Mouse (Mus musculus): ENCODE measurements around the gene Zbtb8b.
"Not testable (repeated sequence)": the region's sequence is repeated elsewhere in the genome, so short reads cannot be mapped to it uniquely, and the experiment has no call there.

Gene Zbtb8b

DNA sequence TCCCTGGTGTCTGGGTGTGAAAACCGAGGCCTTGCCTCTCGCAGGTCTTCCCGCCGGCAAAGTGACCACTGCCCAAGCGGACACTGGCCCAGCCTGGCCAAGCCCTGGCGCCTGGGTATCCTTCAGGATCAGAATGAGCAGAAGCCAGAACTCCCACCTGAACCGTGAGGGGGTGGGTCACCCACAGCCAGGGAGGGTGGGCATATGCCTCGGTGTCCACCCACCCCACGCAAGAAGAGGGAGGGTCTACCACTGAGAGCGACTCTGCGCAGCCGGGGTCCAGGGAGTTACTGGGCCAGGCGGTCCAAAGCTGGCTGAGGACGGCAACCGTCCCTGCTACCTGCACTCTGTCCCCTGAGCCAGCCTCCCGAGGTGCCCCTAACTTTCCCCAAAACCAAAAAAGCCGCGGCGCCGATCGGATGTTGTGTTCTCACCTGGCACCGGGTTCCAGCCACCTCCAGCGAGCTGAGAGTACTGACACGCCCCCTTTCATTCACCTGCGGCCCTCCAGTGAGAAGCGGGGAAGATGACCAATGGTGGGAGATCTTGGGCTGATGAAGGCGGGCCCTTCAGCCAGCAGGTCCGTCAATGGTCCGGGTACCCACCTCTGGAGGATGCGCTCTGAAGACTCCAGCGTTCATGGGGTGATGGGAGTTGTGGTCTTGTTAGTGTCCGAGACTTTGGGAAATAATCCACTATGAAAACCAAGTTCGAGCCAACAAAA, at the start of gene Zbtb8b:
TSS of gene Zbtb8b (minus strand) at position 514 of the 724 bp plus-strand sequence.
- DNase-seq (ENCODE audit: low spot score) = peak; percentile 78

DNA sequence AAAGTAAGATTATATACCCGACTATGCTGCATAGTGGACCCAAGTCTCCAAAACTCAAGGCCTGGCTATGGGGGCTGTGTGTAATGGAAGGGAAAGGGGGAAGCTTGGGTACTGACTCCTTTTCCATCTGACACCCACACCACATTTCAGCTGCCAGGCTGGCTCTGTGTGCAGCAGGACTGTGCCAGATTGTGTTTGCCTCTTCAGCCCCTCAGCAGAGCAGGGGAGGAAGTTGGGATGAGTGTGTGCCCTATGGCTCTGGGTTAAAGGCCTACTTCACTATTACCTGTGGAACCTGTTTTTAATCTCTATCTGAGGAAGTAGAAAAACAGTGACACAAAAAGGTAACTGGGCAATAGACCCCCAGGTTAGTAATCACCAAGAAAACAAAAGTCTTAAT, 40.4 kb upstream of the Zbtb8b start:
- DNase-seq (ENCODE audit: low spot score) = peak; percentile 50

DNA sequence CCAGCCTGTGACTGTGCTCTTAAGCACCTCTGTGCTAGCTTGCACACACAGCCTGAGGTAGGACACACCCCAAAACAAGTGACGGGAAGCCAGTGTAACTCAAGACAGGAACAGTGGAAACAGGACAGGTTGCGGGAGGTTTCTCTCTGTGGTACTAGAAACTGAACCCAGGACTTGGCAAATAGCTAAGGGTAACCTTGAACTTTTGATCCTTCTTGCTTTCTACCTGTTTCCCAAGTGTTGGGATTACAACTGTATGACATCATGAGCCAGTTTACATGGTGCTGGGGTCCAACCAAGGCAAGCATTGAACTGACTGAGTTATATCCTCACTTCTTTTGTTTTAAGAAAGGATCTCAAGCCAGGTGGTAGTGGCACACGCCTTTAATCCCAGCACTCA, 39.2 kb upstream of the Zbtb8b start:
- no peak for DNase-seq (ENCODE audit: low spot score)

DNA sequence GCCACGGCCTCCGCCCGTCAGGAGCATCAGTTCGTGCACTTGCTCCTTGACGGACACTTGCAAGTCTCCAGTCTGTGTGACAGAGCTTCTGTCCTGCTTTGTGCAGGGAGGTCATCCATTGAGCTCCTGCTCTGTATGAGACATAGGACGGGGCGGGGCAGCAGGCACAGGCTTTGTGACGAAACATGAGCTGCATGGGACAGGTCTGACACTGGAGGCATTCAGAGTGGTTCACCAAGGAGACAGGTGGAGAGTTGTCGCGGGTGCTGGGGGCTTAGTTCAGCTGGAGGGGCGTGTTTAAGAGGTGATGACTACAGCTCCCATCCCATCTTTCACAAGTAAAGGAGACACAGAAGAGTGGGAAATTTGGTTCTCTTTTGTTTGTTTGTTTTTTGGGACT, 35.4 kb upstream of the Zbtb8b start:
- DNase-seq (ENCODE audit: low spot score) = no peak

DNA sequence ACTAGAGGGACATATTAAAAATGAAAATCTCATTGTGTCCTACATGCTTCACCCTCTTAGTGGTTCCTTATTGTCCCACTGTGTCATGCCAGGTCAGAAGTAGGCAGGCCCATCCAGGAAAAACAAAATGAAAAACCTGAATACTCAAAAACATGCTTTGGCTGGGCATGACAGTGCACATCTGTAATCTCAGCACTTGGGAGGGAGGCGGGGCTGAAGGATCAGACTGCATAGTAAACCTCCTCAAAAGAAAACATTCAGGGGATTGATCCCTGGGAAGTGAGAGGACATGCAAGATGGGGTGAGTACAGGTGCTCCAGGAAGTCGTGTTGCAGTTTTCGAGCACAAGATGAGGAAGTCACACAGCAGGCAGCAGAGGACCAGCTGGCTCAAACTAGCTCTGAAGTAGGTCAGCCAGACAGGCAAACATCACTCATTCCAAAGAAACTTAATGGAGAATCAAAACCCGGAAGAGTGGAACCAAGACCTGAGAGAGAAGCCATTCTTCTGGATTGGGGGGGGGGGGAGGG, 23.7 kb upstream of the Zbtb8b start:
- no peak for DNase-seq (ENCODE audit: low spot score)

DNA sequence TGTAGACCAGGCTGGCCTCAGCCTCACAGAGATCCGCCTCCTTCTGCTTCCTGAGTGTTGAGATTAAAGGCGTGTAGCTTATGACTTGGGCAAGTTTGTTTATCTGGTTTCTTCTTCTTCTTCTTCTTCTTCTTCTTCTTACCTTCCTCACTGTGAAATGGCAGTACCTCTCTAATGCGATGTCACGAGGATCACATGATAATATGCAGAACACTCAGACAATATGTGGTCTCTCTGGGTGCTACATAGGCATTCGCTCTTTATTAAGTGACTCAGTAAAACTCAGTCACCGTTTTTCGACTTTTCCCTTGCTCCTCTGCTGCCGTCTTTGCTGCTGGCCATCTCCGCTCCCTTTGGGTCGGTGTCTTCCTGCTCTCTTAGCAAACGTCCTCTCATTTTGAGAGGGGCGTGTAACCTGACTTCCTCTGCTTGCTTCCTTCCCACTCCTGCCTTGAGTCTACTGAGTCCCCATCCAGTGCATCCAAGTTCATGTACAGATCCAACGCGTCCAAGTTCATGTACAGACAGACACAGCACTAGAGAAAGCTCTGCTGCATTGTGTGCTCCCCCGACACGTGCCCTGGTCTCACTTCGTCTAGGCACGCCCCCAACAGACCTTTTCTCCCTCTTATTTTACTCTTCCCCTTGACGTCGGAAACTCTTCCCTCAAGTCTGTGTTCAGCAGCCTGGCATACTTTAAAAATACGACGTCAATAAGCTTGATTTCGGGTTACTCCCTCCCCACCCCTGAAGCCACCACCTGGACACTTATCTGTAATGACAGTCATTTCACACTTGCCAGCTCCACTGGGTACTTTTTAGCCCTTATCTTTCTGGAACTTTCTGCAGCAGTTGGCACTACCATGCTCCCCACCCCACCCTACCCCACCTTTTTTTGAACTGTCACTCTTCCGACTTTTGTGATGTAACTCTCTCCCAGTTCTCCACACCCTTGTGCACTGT, 22.7 kb upstream of the Zbtb8b start:
- no peak for DNase-seq (ENCODE audit: low spot score)

DNA sequence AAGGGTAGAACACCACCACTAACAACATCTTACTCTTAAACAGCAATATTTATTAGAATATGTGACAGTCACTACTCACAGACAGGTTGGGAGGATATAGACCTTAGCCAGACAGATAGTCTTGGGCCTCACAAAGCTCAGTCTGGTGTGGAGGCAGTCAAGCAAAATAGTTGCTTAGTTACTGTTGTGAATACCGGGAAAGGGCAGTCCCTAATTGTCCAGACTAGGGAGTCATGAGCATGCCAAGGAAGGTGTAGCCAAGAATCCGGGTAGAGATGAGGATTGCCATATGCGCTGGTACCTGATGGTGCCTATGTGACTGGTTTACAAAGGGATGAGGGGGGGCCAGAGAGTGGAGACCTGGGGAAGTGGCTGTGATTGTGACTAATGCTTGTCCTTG, 21.5 kb upstream of the Zbtb8b start:
- no peak for DNase-seq (ENCODE audit: low spot score)

DNA sequence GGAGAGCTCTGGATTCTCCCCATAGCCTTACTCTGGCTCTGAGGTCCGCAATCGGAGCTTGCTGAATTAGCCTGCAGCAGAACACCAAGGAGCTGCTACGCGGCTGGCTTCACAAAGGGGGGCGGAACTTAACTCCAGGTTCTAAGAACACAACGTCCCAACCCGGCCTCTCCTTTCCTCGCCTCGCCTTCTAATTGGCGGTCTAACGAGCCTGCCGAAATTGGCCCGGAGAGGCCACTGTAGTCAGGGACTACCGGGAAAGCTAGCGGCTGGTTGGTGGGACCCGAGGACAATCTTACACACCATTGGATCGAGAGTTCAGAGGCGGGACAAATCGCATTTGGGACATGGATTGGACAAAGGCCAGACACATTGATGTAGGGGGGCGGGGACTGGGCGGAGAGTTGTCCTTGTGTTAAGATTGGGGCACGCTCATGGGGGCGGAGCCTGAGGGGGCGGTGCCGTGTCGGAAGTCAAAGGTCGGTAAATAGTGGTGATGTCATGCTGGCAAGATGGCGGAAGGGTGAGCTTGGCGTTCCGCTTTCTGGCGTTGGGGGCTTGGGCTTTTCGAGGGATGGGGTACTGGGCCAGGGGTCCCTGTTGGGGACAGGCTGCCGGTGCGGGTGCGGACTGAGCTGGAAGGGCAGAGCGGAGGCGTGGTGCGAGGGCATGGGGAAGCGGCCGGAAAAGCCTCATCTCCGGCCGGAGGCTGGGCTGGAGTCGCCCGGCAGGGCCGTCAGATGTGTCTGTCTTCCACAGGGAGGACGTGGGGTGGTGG, 20.7 kb upstream of the Zbtb8b start, which contains the start of gene Bsdc1:
TSS of gene Bsdc1 (plus strand) at position 399 of the 778 bp plus-strand sequence.
- DNase-seq (ENCODE audit: low spot score) = peak; percentile 100

DNA sequence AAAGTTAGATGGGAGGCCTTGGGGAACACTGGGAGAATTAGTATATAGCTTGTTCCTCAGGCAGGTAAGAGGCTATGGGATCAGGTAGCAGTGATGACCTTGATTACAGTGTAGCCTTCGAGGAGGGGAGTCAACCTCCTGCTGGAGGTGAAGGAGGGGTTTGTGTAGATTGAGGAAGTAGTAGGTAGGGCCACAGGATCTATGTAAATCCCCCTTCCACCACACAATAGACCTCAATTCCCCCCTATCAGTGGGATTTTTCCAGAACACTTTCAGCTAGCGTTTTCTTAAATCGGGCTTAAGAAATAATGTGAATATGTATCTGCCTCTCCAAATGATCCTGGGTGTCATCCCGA, 20.2 kb upstream of the Zbtb8b start:
- no peak for DNase-seq (ENCODE audit: low spot score)

DNA sequence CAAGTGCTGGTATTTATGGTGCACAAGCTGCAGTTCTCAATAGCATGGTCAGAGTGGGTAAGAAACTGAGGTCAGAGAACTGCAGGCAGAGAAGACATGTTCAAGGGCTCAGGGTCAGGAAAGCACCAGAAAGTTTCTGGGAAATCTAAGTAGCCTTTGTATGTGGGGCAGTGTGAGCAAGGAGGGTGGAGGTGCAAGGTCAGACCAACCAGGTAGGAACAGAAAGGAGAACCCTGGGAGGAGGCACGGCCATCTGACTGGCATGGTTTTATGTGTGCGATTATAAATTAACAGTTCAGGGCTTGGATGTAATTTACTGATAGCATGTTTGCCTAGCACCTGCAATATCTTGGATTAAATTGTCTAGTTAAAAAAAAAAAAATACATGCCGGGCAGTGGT, 19.1 kb upstream of the Zbtb8b start:
- no peak for DNase-seq (ENCODE audit: low spot score)

DNA sequence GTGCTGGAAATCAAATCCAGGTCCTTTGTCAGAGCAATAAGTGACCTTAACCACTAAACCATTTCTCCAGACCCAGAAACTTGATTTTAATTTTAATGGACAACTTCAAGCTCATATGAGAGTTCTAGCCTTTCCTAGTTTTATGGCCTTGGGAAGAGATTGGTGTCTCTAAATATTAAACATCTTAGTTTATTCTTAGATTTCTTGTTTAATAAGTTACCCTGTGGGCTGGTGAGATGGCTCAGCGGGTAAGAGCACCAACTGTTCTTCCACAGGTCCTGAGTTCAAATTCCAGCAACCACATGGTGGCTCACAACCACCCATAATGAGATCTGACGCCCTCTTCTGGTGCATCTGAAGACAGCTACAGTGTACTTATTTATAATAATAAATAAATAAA, 16.7 kb upstream of the Zbtb8b start:
- DNase-seq (ENCODE audit: low spot score) = not testable (repeated sequence)

DNA sequence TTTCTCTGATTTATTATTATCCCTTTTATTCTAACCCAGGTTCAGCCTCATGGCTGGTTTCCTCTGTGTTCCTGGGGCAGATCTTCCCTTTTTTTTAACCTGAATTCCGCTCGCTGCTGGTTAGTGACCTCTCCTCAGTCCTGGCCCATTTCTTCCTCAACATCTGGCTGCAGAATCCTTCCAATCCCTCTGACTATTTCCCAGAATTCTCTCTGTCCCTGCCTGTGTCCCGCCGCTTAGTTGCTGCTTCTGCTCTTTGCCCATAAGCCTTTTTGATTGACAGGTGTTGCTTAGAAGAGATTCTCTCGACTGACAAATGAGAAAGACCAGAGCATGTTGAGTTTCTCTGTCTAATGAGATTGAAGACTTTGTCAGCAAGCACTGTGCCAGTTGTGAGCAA, 15.5 kb upstream of the Zbtb8b start:
- DNase-seq (ENCODE audit: low spot score) = no peak

DNA sequence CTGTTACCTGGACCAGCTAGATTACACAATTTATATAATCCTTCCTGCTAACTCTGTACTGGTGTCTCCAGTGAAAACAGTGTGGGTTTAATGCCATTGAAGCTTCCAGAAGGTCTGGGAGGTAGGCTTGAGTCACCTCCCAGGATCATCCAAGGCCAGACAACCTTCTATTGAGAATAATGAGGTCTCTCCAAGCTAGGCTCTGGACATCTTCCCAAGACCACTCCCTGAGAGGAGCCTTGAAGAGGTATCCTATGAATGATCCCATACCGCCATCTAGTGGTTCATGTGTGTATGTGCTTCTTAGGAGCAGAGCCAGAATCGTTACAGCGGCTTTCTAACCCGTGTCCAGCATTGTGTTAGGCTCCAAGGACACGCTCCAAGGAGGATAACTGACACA, 14.6 kb upstream of the Zbtb8b start:
- DNase-seq (ENCODE audit: low spot score) = peak; percentile 76

DNA sequence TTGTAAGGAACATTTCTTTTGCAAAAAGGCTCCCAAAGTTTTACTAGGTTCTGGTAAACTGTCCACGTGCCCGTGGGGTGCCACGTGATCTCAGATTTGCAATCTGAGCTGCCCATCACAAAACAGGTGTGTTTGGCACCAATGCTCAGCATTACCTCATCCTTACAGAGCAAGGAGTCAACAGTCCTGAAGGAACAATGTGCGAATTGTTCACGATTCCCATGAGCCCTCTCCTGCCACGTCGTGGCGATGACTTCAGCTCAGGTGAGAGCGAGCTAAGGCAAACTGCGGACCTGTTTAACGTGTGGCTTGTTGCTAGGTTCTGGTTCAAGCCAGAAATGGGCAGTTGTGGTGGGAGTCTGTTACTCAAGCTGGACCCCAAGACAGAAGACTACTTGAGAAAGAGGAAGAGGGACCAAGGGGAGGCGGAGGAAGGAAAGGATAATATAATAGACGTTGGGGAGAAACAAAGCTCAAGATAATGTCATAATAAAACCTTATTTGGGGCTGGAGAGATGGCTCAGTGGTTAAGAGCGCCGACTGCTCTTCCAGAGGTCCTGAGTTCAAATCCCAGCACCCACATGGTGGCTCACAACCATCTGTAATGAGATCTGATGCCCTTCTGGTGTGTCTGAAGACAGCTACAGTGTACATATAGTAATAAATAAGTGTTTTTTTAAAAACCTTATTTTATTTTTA, 11.0 kb upstream of the Zbtb8b start:
- DNase-seq (ENCODE audit: low spot score) = no peak

DNA sequence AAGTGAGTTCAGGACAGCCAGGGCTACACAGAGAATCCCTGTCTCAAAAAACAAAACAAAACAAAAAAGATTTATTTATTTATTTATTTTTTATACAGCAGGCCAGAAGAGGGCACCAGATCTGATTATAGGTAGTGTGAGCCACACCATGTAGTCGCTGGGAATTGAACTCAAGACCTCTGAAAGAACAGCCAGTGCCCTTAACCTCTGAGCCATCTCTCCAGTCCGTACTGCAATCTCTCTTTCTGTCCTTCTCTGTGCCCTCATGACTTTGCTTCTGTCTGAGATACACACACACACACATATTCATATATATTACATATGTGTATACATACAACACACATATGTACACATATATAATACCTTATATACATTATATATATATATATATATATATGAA, 10.2 kb upstream of the Zbtb8b start:
- DNase-seq (ENCODE audit: low spot score) = no peak

DNA sequence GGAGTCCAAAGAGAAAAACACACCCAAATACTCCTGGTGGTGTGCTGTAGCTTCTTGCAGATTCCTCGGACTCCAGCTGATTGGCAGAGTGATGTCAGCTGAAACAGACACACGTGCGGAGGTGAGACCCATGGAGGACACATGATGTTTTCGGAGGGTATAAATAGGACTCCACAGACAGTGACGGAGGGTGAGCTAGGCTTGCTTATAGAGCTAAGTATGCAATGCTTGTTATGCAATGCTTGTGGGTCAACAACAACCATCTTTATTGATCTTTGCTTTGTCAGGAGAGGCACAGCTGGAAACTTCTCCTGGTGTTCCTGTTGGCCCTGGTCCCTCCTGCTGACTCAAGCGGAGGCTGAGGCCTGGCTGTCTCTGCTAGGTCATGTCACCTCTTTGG, 8.1 kb upstream of the Zbtb8b start:
- DNase-seq (ENCODE audit: low spot score) = no peak

DNA sequence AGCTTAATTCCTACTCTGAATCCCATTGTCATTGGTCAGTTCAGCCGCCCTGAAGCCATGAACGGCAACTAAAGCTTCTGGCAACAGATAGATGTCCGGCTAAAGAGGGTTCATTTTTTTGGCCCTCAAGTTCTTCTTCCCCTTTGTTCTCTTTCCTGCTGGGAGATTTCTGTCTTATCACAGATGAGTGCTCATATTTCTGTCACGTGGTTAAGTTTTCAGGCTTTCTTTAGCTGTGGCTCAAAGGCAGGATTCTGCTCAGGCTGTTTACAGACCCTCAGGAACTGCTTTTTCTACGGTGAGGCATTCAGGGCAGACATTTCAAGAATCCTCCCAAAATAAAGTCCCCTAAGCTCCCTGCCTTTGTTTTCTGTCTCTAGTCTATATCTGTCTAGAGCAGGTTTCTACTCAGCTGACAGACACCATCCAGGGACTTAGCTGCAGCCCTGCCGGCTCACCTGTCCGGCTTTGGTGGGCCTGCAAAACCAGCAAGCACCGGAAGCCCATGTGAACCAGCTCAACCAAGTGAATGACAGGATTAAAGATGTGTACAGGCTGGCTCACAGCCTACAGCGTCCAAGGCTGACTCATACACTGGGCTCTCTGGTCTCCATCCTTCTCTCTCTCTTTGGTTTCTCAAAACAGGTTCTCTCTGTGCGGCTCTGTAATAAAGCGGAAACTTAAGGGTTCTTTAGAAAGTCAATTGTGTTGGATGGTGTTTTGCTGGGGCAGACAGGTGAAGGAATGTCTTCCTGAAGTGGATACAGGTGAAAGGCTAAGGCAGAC, 7.3 kb upstream of the Zbtb8b start:
- DNase-seq (ENCODE audit: low spot score) = no peak

DNA sequence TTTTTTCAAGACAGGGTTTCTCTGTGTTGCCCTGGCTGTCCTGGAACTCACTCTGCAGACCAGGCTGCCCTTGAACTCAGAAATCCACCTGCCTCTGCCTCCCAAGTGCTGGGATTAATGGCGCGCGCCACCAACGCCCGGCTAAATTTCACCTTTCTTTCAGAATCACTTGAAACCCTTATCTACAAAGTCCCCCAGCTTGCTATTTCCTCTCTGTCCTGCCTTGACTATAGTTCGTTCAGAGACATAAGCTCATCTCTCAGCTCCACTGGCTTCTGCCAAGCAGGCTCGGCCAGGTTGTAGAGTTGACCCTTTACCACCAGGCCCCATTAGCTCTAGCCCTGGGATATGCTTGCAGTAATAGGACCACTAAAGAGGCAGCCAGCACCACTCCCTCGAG, 6.7 kb upstream of the Zbtb8b start:
- no peak for DNase-seq (ENCODE audit: low spot score)

DNA sequence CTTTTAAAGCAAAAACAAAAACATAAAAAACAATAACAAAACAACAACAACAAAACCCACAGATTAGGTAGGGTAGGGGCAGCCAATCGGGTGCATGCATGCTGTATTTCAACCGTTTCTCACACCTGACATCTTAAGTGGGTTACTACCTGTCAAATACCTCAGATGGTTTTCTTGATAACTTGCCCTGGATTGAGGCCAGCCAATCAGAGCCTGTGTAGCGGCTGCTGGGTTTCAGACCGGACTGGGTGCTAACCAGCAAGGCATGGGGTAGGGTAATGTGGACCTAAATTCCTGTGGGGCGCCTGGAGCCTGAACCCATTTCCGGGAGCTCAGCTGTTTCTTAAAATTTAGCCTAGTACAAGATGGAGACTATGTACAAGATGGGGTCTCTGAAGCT, 492 bp upstream of the Zbtb8b start:
- no peak for DNase-seq (ENCODE audit: low spot score)

DNA sequence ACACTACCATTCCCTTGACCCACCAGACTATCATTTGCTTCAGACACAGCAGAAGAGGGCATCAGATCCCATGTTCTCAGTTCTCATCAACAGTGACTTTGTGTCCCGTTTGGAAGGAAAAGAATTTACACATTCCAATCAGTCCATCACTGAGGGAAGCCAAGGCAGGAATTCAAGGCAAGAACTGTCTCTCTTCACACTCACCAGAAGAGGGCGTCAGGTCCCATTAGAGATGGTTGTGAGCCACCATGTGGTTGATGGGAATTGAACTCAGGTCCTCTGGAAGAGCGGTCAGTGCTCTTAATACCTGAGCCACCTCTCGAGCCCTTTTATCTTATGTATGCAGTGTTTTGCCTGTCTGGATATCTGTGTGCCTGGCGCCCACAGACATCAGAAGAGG, 22.3 kb downstream of the Zbtb8b start:
- no peak for DNase-seq (ENCODE audit: low spot score)

DNA sequence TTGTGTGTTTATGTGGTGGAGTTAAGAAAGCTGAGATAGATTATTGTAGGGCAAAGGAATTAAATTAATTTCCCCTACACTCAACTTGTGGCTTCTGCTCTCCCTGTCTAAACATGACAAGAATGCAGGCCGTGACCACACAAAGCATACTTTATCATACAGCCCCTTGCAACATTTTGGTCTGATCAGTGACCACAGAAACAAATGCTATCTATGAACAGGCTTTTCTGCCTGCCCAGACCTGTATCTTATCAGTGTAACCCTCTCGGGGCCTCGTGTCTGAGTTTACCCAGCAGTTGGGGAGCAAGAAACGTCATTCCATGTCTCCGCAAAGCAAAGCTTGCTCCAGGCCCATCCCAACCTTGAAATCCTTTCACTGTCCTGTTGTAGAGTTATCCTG, 24.2 kb downstream of the Zbtb8b start:
- no peak for DNase-seq (ENCODE audit: low spot score)
